Mouse (Mus musculus) E14TG2a.4 (cell line): ENCODE data around the gene Spsb2.

Experiments
- CTCF ChIP-seq: conservative IDR thresholded peaks from 2 replicates; pipeline ENCODE4 v1.5.1; 2014; ENCODE audit warnings: low read length
- POU5F1 ChIP-seq: IDR thresholded peaks from 2 replicates; pipeline ENCODE4 v1.6.1; 2014; ENCODE audit warnings: low read length, borderline replicate concordance

DNA sequence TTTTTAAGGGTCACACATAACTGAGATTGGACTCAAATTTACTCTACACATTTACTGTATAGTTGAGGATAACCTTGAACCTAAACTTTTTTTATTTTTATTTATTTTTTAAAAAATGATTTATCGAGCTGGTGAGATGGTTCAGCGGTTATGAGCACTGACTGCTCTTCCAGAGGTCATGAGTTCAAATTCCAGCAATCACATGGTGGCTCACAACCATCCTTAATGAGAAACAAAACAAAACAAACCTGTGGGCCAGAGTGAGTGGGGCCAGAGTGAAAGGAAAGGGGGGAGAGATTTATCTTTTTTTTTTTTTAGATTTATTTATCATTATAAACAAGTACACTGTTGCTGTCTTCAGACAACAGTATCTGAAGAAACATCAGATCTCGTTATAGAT, 16.6 kb upstream of the Spsb2 start:
- TF ChIP-seq CTCF: no peak
- no peak for TF ChIP-seq POU5F1
